Mouse (Mus musculus) neural tube, embryonic 11.5 days (tissue): ENCODE data around the gene Tmem217. TPM values are rescaled to one million over a fixed set of nuclear protein-coding genes. Genes with fewer than 3 reads are reported as not detected.
A peak's percentile ranks its signal among the peaks of the same experiment; 100 is the strongest.

Experiments used
- ATAC-seq: fragments of 200-750 bp; cut with Nextera tagmentation; 2 replicates; pipeline ENCODE4 v1.8.0; 2017; ENCODE audit warnings: moderate number of reproducible peaks, mild to moderate bottlenecking, moderate TSS enrichment, moderate library complexity; ENCODE audit not compliant: insufficient read depth, low FRiP score, low TSS enrichment
- DNase-seq: peaks from one replicate; pipeline ENCODE4 v3.0.0-alpha.2; 2015; ENCODE audit warnings: low spot score
- H3K27ac ChIP-seq: fragments of 300-500 bp; sonication (generic); 2 replicates; pipeline ENCODE4 v1.5.1; 2014; ENCODE audit warnings: low read depth, mild to moderate bottlenecking, low read length
- H3K27me3 ChIP-seq: fragments of 300-500 bp; sonication (generic); 2 replicates; pipeline ENCODE4 v1.6.1; 2014; ENCODE audit warnings: mild to moderate bottlenecking, low read length, mixed read lengths; ENCODE audit not compliant: control insufficient read depth, insufficient read depth
- H3K36me3 ChIP-seq: fragments of 300-500 bp; sonication (generic); 2 replicates; pipeline ENCODE4 v1.6.1; 2014; ENCODE audit warnings: mild to moderate bottlenecking, low read length, moderate library complexity, mixed read lengths; ENCODE audit not compliant: control insufficient read depth, insufficient read depth
- H3K4me1 ChIP-seq: fragments of 300-500 bp; sonication (generic); 2 replicates; pipeline ENCODE4 v1.6.1; 2014; ENCODE audit warnings: low read length, mixed read lengths; ENCODE audit not compliant: control insufficient read depth, insufficient read depth
- H3K4me2 ChIP-seq: fragments of 300-500 bp; sonication (generic); 2 replicates; pipeline ENCODE4 v1.6.1; 2014; ENCODE audit warnings: low read depth, mild to moderate bottlenecking, moderate library complexity
- H3K4me3 ChIP-seq: fragments of 300-500 bp; sonication (generic); 2 replicates; pipeline ENCODE4 v1.5.1; 2014; ENCODE audit warnings: low read depth, low read length
- H3K9ac ChIP-seq: fragments of 300-500 bp; sonication (generic); 2 replicates; pipeline ENCODE4 v1.6.1; 2014; ENCODE audit warnings: mild to moderate bottlenecking, low read length
- H3K9me3 ChIP-seq: fragments of 300-500 bp; sonication (generic); 2 replicates; pipeline ENCODE4 v1.6.1; 2016; ENCODE audit warnings: low read length; ENCODE audit not compliant: control insufficient read depth
- WGBS: fragments of 180-500 bp; shearing (Covaris S2); extraction: QIAGEN DNeasy Blood & Tissue Kit; methylation state at CpG from one replicate; pipeline ENCODE4 v1.1.7; 2014; 5-methylcytosine and 5-hydroxymethylcytosine counted together
- polyA plus RNA-seq: library from polyadenylated mRNA; unstranded; fragments of >200 nt; fragmentation: Nextera tagmentation; extraction: Ambion mirVana; gene quantifications from 2 replicates; pipeline ENCODE4 v1.2.1, GENCODE M21; 2014

Gene Tmem217
- polyA plus RNA-seq, 1 experiment from 2014 or later = 0.45 TPM

DNA sequence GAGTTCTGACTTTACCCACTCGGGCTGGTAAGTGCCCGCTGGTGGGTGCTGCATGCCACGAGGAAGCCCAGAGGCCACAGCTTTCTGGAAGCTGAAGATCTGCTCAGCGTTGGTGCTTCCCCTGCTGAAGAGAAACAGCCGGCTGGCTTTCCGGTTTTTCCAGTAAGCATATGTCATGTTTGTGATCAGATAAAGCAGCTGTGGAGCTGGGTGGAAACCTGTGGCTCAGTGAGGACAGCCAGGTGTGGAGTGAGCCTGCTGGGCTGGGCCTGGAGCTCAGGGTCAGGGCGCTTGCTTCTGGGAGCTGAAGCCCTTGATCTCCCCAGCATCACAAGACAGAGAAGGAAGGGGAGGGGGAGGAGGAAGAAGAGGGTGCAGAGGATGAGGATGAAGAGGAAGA, 4.7 kb upstream of the Tmem217 start:
- no peak overlapping the region for H3K27ac ChIP-seq
- DNase-seq (no peak), ATAC-seq (no peak)
- no peaks in the 10 kb centered on the region for H3K27me3 ChIP-seq
- H3K4me1 ChIP-seq = no peaks in the 10 kb centered on the region; the same call in 1 of the 2 replicates
- H3K36me3 ChIP-seq = no peaks in the 10 kb centered on the region; the same call in 1 of the 2 replicates
- 81% methylated on average over 7 of the region's 7 CpGs for WGBS
- no peak overlapping the region for H3K4me3 ChIP-seq
- no peak overlapping the region for H3K4me2 ChIP-seq
- no peak overlapping the region for H3K9ac ChIP-seq
- no peaks in the 10 kb centered on the region for H3K9me3 ChIP-seq

- Histone ChIP-seq H3K4me3 (no peak overlapping the region), H3K27ac (no peak overlapping the region), H3K36me3 (no peaks in the 10 kb centered on the region; the same call in 1 of the 2 replicates), H3K9ac (no peak overlapping the region), H3K27me3 (no peaks in the 10 kb centered on the region), H3K4me2 (no peak overlapping the region), H3K4me1 (no peaks in the 10 kb centered on the region; the same call in 1 of the 2 replicates), H3K9me3 (no peaks in the 10 kb centered on the region)
- ATAC-seq = no peak
- no peak for DNase-seq
- WGBS = 95% methylated on average over 10 of the region's 10 CpGs
Observed at GRCm38 (mm10) chr17:29556456-29556855, 4.3 kb upstream of the Tmem217 start.

DNA sequence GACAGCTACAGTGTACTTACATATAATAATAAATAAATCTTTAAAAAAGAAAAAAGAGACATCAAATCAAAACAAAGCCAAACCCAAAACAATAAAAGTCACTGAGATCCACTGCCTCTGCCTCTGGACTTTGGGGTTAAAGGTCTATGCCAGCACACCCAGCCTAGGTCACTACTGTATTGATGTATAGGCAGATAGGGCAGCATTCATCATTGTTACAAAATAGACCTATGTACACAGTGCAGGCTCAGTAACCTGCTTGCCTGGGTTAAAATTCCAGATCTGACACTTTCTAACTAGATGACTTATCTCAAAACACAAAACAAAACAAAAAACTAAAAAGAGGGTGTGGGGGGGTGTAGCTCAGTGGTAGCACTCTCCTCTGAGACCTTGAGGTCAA, 2.0 kb upstream of the Tmem217 start:
- H3K4me1 ChIP-seq = peaks cover 13% of the 10 kb centered on the region
- DNase-seq (no peak), ATAC-seq (no peak)
- no peak overlapping the region for H3K27ac ChIP-seq
- no peaks in the 10 kb centered on the region for H3K9me3 ChIP-seq
- no peak overlapping the region for H3K4me3 ChIP-seq
- H3K9ac ChIP-seq = no peak overlapping the region
- H3K36me3 ChIP-seq = no peaks in the 10 kb centered on the region
- no peak overlapping the region for H3K4me2 ChIP-seq
- no peaks in the 10 kb centered on the region for H3K27me3 ChIP-seq

DNA sequence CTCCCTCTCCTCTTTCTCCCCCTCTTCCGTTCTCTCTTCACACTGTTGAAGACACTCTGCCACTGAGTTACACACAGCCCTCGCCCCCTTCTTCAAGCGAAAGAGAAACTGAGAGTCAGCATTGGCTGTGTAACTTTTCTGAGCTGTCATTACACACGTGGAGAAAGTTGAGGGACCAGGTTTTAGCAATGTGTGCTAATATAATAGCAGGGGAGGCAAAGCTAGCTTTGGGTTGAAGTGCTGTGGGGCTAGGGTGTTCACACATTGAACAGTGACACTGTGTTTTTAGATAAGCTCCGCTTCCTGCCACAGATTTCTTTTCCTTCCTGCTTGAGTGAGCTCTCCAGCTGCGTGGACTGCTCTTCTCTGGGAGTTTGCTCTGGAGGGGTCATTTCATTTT, 1.2 kb downstream of the Tmem217 start:
- WGBS = 64% methylated on average over 6 of the region's 6 CpGs
- Histone ChIP-seq H3K36me3 (no peaks in the 10 kb centered on the region), H3K27ac (no peak overlapping the region), H3K4me1 (peaks cover 13% of the 10 kb centered on the region), H3K27me3 (no peaks in the 10 kb centered on the region), H3K4me3 (no peak overlapping the region), H3K9me3 (no peaks in the 10 kb centered on the region), H3K4me2 (0 out of 2 replicates have a peak overlapping the region, but pooled peaks have one; percentile 2), H3K9ac (no peak overlapping the region)
- no peak for DNase-seq
- no peak for ATAC-seq

- Histone ChIP-seq H3K9ac (peak within 1 kb of the TSS; percentile 94), H3K4me3 (peak within 1 kb of the TSS; percentile 91), H3K36me3 (no peaks in the 10 kb centered on the region), H3K4me2 (peak within 1 kb of the TSS; percentile 74), H3K9me3 (no peaks in the 10 kb centered on the region), H3K4me1 (peaks cover 13% of the 10 kb centered on the region), H3K27ac (no peak within 1 kb of the TSS), H3K27me3 (no peaks in the 10 kb centered on the region)
- DNase-seq (peak; percentile 95), ATAC-seq (peak; percentile 99)
- WGBS = under 1% methylated on average over 39 of the region's 44 CpGs
Observed at GRCm38 (mm10) chr17:29549543-29550428, 2.4 kb downstream of the Tmem217 start, which contains the start of the genes Gm17657 and Tbc1d22b. Gm17657 (minus strand) TSS chr17:29549638. Tbc1d22b (plus strand) TSS chr17:29549785.

- H3K4me2 ChIP-seq = no peak overlapping the region; the same call in 1 of the 2 replicates
- no peak overlapping the region for H3K4me3 ChIP-seq
Observed at GRCm38 (mm10) chr17:29548994-29549393, 3.2 kb downstream of the Tmem217 start.

GRCm38 (mm10) chr17:29548494-29548893, 3.7 kb downstream of the Tmem217 start:
- Histone ChIP-seq H3K27me3 (no peaks in the 10 kb centered on the region), H3K4me1 (peaks cover 13% of the 10 kb centered on the region), H3K36me3 (no peaks in the 10 kb centered on the region), H3K9me3 (no peaks in the 10 kb centered on the region), H3K4me3 (no peak overlapping the region), H3K9ac (no peak overlapping the region), H3K4me2 (no peak overlapping the region), H3K27ac (no peak overlapping the region)
- WGBS = 70% methylated on average over 3 of the region's 3 CpGs
- no peak for DNase-seq
- no peak for ATAC-seq

More at GRCm38 (mm10) chr17:29548994-29549393, 3.2 kb downstream of the Tmem217 start:
- WGBS = 59% methylated on average over 8 of the region's 8 CpGs
- ATAC-seq = 0 out of 2 replicates have a peak, but pooled peaks have one; percentile 13
- no peak for DNase-seq
- Histone ChIP-seq H3K9ac (no peak overlapping the region), H3K4me1 (peaks cover 13% of the 10 kb centered on the region), H3K27me3 (no peaks in the 10 kb centered on the region), H3K36me3 (no peaks in the 10 kb centered on the region), H3K9me3 (no peaks in the 10 kb centered on the region), H3K27ac (no peak overlapping the region)

- no peaks in the 10 kb centered on the region for H3K9me3 ChIP-seq
- no peak overlapping the region for H3K9ac ChIP-seq
- no peak overlapping the region for H3K4me2 ChIP-seq
- no peaks in the 10 kb centered on the region for H3K27me3 ChIP-seq
- WGBS = 97% methylated on average over 5 of the region's 5 CpGs
- ATAC-seq (no peak), DNase-seq (no peak)
- H3K4me1 ChIP-seq = peaks cover 3% of the 10 kb centered on the region
- H3K36me3 ChIP-seq = no peaks in the 10 kb centered on the region
- no peak overlapping the region for H3K27ac ChIP-seq
- no peak overlapping the region for H3K4me3 ChIP-seq
Observed at GRCm38 (mm10) chr17:29545241-29545640, 6.9 kb downstream of the Tmem217 start.

DNA sequence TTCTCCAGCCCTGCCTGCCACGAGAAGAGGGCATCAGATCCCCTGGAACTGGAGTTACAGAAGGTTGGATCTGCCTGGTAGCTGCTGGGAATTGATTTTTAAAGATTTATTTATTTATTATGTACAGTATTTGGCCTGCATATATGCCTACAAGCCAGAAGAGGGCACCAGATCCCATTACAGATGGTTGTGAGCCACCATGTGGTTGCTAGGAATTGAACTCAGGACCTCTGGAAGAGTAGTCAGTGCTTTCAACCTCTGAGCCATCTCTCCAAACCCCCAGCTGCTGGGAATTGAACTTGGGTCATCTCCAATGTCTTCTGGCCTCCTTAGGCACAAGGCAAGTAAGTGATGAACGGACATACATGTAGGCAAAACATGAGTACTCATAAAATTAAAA, 8.1 kb downstream of the Tmem217 start:
- WGBS = 71% methylated on average over 2 of the region's 2 CpGs
- Histone ChIP-seq H3K9me3 (no peaks in the 10 kb centered on the region), H3K4me1 (no peaks in the 10 kb centered on the region), H3K36me3 (no peaks in the 10 kb centered on the region), H3K4me3 (no peak overlapping the region), H3K27me3 (no peaks in the 10 kb centered on the region), H3K4me2 (no peak overlapping the region), H3K9ac (no peak overlapping the region), H3K27ac (no peak overlapping the region)
- DNase-seq = no peak
- no peak for ATAC-seq
